Mouse (Mus musculus) forebrain, embryonic 14.5 days (tissue): ENCODE results near the gene S1pr4. TPM values are rescaled to one million over a fixed set of nuclear protein-coding genes. Genes with fewer than 3 reads are reported as not detected.

Experiments
- ATAC-seq: fragments of 200-750 bp; cut with Nextera tagmentation; 2 replicates; pipeline ENCODE4 v1.8.0; 2017; ENCODE audit warnings: mild to moderate bottlenecking, moderate library complexity
- DNase-seq: peaks from one replicate; pipeline ENCODE4 v3.0.0-alpha.2; 2015; ENCODE audit warnings: low spot score
- H3K27ac ChIP-seq: fragments of 300-500 bp; sonication (generic); 2 replicates; pipeline ENCODE4 v1.5.1; 2014; ENCODE audit warnings: low read depth, mild to moderate bottlenecking, control low read depth, low read length, moderate library complexity
- H3K27me3 ChIP-seq: fragments of 300-500 bp; sonication (generic); replicated peaks from 2 replicates; pipeline ENCODE4 v1.6.1; 2014; ENCODE audit warnings: low read length, control low read depth, mixed read lengths; ENCODE audit not compliant: control insufficient read depth, insufficient read depth
- H3K36me3 ChIP-seq: fragments of 300-500 bp; sonication (generic); 2 replicates; pipeline ENCODE4 v1.6.1; 2014; ENCODE audit warnings: low read length, control low read depth; ENCODE audit not compliant: control insufficient read depth, insufficient read depth
- H3K4me1 ChIP-seq: fragments of 300-500 bp; sonication (generic); 2 replicates; pipeline ENCODE4 v1.6.1; 2014; ENCODE audit warnings: antibody characterized with exemption, low read length, control low read depth; ENCODE audit not compliant: control insufficient read depth, insufficient read depth
- H3K4me2 ChIP-seq: fragments of 300-500 bp; sonication (generic); 2 replicates; pipeline ENCODE4 v1.6.1; 2014; ENCODE audit warnings: mild to moderate bottlenecking, control low read depth, low read length
- H3K4me3 ChIP-seq: fragments of 300-500 bp; sonication (generic); 2 replicates; pipeline ENCODE4 v1.5.1; 2014; ENCODE audit warnings: low read depth, low read length, control low read depth
- H3K9ac ChIP-seq: fragments of 300-500 bp; sonication (generic); 2 replicates; pipeline ENCODE4 v1.6.1; 2014; ENCODE audit warnings: mild to moderate bottlenecking, low read length, control low read depth, moderate library complexity
- H3K9me3 ChIP-seq: fragments of 300-500 bp; sonication (generic); replicated peaks from 2 replicates; pipeline ENCODE4 v1.6.1; 2016; ENCODE audit warnings: low read length, control low read depth, mixed read lengths; ENCODE audit not compliant: control insufficient read depth
- WGBS: fragments of 180-500 bp; shearing (Covaris S2); extraction: QIAGEN DNeasy Blood & Tissue Kit; methylation state at CpG from one replicate; pipeline ENCODE4 v1.1.7; 2014; 5-methylcytosine and 5-hydroxymethylcytosine counted together
- polyA plus RNA-seq: library from polyadenylated mRNA; unstranded; fragments of >200 nt; fragmentation: Nextera tagmentation; extraction: Ambion mirVana; gene quantifications from 2 replicates; pipeline ENCODE4 v1.2.1, GENCODE M21; 2014

The S1pr4 gene
- polyA plus RNA-seq, 1 experiment from 2014 or later, result 0.53 TPM

DNA sequence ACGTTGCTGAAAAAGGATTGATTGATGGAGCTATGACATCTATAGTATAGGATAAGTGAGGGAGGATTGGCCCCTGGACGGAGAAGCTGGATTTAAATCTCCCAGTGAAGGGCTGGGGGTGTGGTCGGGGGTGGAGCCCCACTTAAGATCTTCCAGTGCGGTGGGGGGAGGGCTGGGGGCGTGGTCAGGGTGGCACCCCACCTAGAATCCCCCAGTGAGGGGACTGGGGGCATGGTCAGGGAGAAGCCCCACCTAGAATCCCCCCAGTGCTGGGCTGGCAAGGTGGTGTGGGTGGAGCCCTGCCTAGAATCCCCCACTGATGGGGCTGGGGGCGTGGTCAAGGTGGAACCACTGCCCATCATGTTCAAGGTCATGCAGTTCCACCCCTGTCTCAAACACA, 7.2 kb upstream of the S1pr4 start:
- ATAC-seq (no peak), DNase-seq (no peak)
- Histone ChIP-seq H3K4me3 (no peak overlapping the region), H3K27ac (no peak overlapping the region), H3K36me3 (no peaks in the 10 kb centered on the region), H3K27me3 (peaks cover 7% of the 10 kb centered on the region), H3K4me1 (no peaks in the 10 kb centered on the region), H3K9me3 (no peaks in the 10 kb centered on the region), H3K9ac (no peak overlapping the region), H3K4me2 (no peak overlapping the region)
- 34% methylated on average over 6 of the region's 6 CpGs for WGBS

DNA sequence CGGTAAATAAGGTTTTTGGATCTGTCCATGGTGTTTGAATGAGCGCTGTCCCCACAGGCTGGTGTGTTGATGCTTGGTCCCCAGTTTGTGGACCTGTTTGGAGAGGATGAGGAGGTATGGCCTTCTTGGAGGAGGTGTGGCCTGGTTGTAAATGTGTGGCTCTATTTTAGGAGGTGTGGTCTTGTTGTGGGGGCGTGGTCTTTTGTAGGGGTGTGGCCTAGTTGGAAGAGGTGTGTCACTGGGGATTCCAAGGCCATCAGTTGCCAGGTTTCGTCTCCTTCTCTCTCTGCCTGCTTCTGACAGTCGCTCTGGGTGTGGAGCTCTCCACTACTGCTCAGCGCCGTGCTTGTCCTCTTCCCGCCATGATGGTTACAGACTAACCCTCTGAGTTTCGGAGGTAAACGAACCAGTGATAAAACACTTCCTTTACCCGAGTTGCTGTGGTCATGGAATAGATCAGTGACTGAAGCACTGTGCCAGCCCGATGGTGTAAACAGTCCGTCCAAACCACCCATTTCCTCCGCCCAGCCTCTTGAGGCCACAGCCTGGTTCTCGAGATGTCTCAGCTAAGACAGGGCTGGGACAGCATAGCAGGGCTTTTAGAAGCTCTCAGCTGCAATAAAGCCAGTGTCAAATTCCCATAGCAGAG, 5.2 kb upstream of the S1pr4 start:
- no peak overlapping the region for H3K4me2 ChIP-seq
- no peak for ATAC-seq
- no peak overlapping the region for H3K9ac ChIP-seq
- H3K27ac ChIP-seq, result no peak overlapping the region
- H3K27me3 ChIP-seq, result peaks cover 7% of the 10 kb centered on the region; the same call in 1 of the 2 replicates
- no peaks in the 10 kb centered on the region for H3K9me3 ChIP-seq
- no peaks in the 10 kb centered on the region for H3K4me1 ChIP-seq
- WGBS, result 82% methylated on average over 15 of the region's 15 CpGs
- H3K4me3 ChIP-seq, result no peak overlapping the region
- DNase-seq, result no peak
- no peaks in the 10 kb centered on the region for H3K36me3 ChIP-seq

DNA sequence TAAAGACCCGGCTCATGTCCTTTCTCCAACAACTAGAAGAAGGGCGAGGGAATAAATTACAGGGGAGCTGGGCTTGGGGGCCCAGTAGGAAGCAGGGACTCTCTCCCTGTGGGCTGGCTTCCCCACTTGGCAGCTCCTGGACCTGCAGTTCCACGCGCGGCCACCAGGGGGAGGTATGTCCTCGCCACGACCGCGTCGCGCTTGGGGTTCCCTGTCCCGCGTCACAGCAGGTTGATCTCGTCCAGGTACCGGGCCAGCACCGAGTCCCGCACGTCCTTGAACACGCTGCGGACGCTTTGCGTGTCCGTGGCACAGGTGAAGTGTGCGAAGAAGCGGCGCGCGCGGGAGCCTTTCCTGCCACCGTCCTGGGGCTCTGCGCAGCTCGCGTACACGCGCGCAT, 2.7 kb upstream of the S1pr4 start:
- Histone ChIP-seq H3K9ac (peak overlapping the region; percentile 50), H3K4me1 (no peaks in the 10 kb centered on the region), H3K27ac (no peak overlapping the region), H3K4me3 (peak overlapping the region; percentile 32), H3K27me3 (peaks cover 7% of the 10 kb centered on the region; the same call in 1 of the 2 replicates), H3K36me3 (no peaks in the 10 kb centered on the region), H3K4me2 (peak overlapping the region; percentile 67), H3K9me3 (no peaks in the 10 kb centered on the region)
- DNase-seq (peak; percentile 79), ATAC-seq (peak; percentile 75)
- WGBS, result 7% methylated on average over 36 of the region's 36 CpGs

DNA sequence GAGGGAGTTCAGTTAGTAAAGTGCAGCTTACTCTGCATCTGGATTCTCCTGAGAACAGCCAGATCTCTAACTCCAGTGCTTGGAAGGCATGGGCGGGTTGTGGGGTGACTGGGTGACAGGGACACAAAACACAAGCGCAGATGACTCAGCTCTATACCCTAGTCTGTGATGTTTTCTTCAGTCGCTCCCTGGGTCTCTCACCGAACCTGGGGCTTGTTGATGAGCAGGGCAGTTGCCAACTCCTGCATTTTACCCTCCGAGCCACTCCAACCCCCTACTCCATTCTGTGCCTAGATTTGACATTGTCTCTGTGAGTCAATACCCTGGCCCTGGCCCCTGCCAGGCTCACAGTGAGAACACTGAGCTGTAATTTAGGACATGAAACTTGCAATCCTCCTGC, 1.9 kb upstream of the S1pr4 start:
- no peak for ATAC-seq
- H3K4me2 ChIP-seq, result no peak overlapping the region
- H3K4me3 ChIP-seq, result no peak overlapping the region
- H3K9me3 ChIP-seq, result no peaks in the 10 kb centered on the region
- 84% methylated on average over 5 of the region's 5 CpGs for WGBS
- H3K27me3 ChIP-seq, result peaks cover 7% of the 10 kb centered on the region; the same call in 1 of the 2 replicates
- DNase-seq, result no peak
- 0 out of 2 replicates have a peak, but pooled peaks cover 5% of the 10 kb centered on the region for H3K4me1 ChIP-seq
- no peaks in the 10 kb centered on the region for H3K36me3 ChIP-seq
- H3K9ac ChIP-seq, result no peak overlapping the region
- no peak overlapping the region for H3K27ac ChIP-seq

DNA sequence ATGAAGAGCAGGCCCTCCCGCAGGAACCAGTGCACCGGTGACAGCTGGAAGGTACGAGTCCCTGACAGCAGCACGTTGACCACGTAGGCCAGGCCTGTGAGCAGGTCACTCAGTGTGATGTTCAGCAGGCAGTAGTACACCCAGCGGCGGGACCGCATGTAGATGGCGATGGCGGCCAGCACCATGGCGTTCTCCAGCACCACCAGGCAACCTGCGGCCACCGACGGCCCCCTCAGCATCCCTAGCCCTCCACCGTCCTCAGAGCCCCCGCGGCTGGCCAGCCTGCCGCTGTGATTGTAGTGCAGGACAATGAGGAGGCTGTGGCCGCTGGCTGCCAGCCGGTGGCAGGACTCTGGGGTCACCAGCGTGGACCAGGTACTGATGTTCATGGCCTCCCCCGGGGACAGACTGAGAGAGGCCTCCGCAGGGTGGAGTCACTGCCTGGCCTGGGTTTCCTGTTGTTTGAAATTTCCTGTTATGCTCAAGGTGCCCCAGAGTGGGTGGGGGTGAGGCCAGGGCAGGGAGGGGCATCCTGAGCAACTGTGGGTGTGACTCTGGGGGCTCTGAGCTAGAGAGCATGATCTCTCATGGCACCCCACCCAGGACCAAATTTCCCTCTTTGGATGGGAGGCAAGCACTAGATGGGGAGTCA, 556 bp downstream of the S1pr4 start:
- Histone ChIP-seq H3K27me3 (peaks cover 7% of the 10 kb centered on the region; the same call in 1 of the 2 replicates), H3K9me3 (no peaks in the 10 kb centered on the region), H3K9ac (no peak overlapping the region), H3K27ac (no peak overlapping the region), H3K4me2 (no peak overlapping the region), H3K4me1 (peaks cover 15% of the 10 kb centered on the region), H3K36me3 (no peaks in the 10 kb centered on the region), H3K4me3 (no peak overlapping the region)
- DNase-seq (no peak), ATAC-seq (no peak)
- 78% methylated on average over 23 of the region's 23 CpGs for WGBS

DNA sequence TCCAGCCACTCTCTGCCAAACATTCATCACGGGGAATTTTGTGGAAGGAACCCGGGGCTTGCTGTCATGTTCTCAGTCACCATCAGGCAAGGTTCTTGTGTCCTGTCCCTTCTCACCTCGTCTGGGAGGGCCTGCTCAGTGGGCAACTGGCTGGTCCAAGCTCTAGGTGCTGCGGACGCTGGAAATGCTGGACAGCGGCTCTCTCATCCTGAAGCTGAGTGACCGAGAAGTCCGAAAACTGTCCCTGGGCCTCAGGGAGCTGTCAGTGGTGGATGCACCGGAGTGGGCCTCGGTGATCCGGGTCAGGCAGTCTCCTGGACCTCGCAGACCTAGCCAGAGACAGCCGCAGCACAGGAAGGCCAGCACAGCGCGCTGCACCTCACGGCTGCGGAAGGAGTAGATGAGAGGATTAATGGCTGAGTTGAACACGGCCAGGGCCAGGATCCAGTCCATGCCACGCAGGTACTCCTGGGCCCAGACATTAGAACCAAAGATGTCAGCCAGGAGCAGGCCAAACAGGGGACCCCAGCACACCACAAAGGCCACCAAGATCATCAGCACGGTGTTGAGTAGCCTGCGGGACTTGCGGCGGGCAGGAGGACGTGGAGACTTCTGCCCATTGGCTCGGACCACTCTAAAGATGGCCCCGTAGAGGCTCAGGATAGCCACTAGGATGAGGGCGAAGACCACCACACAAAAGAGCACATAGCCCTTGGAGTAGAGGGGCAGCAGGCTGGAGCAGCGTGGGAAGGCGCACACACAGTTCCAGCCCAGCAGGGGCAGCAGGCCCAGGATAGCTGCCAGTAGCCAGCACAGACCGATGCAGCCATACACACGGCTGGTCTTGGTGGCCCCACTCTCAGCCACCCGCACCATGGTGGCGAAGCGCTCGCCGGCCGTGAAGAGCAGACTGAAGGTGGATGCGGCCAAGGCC, 1.3 kb downstream of the S1pr4 start:
- H3K36me3 ChIP-seq, result no peaks in the 10 kb centered on the region
- 88% methylated on average over 38 of the region's 38 CpGs for WGBS
- H3K27ac ChIP-seq, result no peak overlapping the region
- H3K4me2 ChIP-seq, result no peak overlapping the region
- H3K27me3 ChIP-seq, result peaks cover 4% of the 10 kb centered on the region; the same call in 1 of the 2 replicates
- ATAC-seq (no peak), DNase-seq (no peak)
- peaks cover 15% of the 10 kb centered on the region for H3K4me1 ChIP-seq
- H3K4me3 ChIP-seq, result no peak overlapping the region
- no peak overlapping the region for H3K9ac ChIP-seq
- H3K9me3 ChIP-seq, result no peaks in the 10 kb centered on the region

DNA sequence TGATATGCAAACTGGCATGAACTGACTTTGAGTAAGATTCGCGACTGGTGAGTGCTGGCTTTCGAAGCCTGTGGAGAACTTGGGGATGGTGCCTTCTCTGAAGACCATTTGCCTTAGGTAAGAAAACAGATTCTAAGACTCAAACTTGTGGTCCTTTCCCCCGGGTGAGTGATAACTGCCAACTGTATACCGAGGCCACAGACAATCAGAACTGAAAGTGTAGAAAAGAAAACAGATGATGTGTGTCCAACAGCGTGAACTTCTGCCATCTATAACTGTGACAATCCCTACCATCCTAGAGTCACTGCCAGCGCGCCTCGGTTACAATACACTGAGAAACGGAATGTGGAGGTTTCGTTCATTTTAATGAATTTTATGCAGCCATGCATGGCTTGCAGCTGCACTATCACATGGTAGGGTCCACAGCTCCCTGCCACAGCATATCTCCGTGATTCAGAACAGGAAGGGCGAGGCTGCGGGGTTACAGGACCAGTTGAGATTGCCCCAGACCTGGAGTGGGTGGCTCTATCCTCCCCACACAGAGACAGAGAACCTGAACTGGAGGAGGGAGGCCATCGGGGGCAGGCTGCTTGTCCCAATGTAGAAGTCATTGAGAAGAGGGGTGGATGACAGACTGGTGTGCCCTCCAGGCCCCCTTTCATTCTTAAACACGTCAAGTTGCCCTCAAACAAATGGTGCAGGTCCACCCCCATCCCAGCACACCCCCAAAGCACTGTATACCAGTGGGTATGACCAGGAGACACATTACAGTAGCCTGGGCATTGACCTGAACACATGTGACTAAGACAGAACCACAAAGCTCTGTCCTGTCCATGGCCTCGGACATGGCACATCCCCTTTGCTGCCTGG, 2.3 kb downstream of the S1pr4 start:
- Histone ChIP-seq H3K9ac (no peak overlapping the region; the same call in 1 of the 2 replicates), H3K4me1 (peaks cover 15% of the 10 kb centered on the region), H3K4me3 (no peak overlapping the region), H3K27me3 (no peaks in the 10 kb centered on the region), H3K36me3 (peaks cover 7% of the 10 kb centered on the region), H3K9me3 (no peaks in the 10 kb centered on the region), H3K27ac (no peak overlapping the region), H3K4me2 (peak overlapping the region; percentile 40)
- 88% methylated on average over 17 of the region's 17 CpGs for WGBS
- DNase-seq (no peak), ATAC-seq (no peak)

DNA sequence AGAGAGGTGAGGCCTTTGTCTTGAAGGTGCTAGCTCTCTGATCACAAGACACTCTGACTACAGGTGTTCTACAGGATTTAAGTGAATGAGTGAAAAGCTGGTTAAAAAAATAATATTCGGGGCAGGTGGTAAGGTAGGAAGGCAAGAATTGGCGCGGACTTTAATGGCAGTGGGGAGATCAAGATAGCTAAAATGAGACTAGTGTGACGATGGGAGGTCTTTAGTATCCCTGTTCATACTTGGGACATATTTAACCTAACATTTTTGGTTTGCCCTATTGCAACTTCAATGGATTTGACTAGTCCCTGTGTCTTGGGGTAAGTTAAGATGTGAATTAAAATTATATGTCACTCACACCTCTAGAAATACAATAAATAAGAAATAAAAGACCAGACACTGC, 3.0 kb downstream of the S1pr4 start:
- Histone ChIP-seq H3K4me2 (peak overlapping the region; percentile 40), H3K9me3 (no peaks in the 10 kb centered on the region), H3K36me3 (peaks cover 13% of the 10 kb centered on the region), H3K4me3 (peak overlapping the region; percentile 84), H3K4me1 (peaks cover 15% of the 10 kb centered on the region), H3K27ac (peak overlapping the region; percentile 15; the same call in 1 of the 2 replicates), H3K9ac (peak overlapping the region; percentile 37), H3K27me3 (no peaks in the 10 kb centered on the region)
- no peak for ATAC-seq
- WGBS, result 32% methylated on average over 4 of the region's 4 CpGs
- DNase-seq, result no peak
